Mouse (Mus musculus) thymus, adult 2 months (tissue): Measurements from ENCODE around the gene Selenbp2.
"Not testable (repeated sequence)": the region's sequence is repeated elsewhere in the genome, so short reads cannot be mapped to it uniquely, and the experiment has no call there.

Experiments used
- CTCF ChIP-seq: fragments of 200-500 bp; IDR thresholded peaks from 2 replicates; pipeline ENCODE4 v1.5.1; 2012; ENCODE audit warnings: mild to moderate bottlenecking, control low read depth, low read length, moderate library complexity, borderline replicate concordance; ENCODE audit not compliant: control insufficient read depth, poor library complexity, insufficient read depth; ENCODE audit errors: extremely low read depth
- POLR2A ChIP-seq: fragments of 200-500 bp; IDR thresholded peaks from 2 replicates; pipeline ENCODE4 v1.6.1; 2012; ENCODE audit warnings: mild to moderate bottlenecking, low read length, control low read depth, moderate library complexity; ENCODE audit not compliant: control insufficient read depth, poor library complexity, insufficient read depth; ENCODE audit errors: extremely low read depth

DNA sequence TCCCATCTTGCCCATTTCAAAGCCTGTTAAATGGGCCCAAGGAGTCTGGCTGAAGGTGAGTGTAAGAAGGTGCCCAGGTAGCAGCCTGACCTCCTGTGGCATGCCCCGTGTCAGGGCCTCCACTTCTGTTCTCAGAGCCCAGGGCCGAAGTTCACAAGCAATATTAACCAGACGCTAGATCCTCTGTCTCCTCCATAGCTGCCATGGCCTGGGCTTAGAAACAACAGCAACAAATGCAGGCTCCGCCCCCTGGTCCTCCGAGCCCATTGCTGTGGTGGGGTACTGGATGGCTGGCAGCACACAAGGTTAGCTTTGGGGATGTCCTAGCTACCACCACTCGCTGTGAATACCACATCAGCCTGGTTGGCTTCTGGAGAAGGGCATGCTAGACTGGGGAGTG, 3.2 kb upstream of the Selenbp2 start:
- TF ChIP-seq CTCF, POLR2A: not testable (repeated sequence)
